Mouse (Mus musculus): ENCODE data around the gene Ppox. TPM values are rescaled to one million over a fixed set of nuclear protein-coding genes. Genes with fewer than 3 reads are reported as not detected.

Ppox gene
- polyA plus RNA-seq, 1 experiment from 2014 or later: 59.8 TPM

DNA sequence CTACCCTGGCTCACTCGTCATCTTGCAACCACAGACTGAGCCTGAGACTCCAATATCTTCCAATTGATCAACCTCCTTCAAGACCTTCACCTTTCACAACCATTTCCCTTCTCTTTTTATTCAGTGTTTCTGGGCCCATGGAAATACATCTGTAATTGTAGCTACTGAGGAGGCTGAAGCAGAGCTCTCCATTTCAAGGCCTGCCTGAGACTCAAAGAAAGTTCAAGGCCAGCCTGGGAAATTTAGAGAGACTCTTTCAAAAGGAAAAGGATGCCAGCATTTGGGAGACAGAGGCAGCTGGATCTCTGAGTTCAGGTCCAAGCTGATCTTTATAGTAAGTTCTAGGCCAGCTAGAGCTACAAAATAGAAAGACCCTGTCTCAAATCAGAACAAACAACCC is 53.1 kb downstream of the Ppox start:
- no peak for DNase-seq (ENCODE audit: low spot score)
- no peak overlapping the region for H3K27ac ChIP-seq
- WGBS: 77% methylated on average over 1 of the region's 1 CpGs

DNA sequence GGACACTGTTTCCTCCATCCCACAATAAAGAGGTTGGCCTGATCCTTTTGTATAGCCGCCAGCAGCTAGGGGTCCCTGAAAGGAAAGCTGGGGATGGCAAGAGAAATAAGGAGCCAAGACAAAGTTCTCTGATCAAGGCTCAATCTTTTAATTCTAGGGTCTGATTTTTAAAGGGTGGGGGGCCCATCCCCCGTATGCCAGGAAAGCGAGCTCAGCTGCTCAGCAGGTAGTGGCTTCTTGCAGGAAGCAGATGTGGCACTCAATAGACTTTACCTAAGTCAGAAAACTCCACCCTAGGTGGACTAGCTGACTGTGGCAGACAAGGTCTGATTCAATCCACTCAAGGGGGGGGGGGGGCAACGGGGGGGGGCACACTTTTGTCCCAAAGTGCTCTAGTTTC is 54.2 kb downstream of the Ppox start:
- no peak for DNase-seq (ENCODE audit: low spot score)
- WGBS: 59% methylated on average over 4 of the region's 4 CpGs
- Histone ChIP-seq H3K27ac (no peak overlapping the region), H3K27me3 (ENCODE audit: insufficient read depth, poor library complexity, severe bottlenecking) (no peaks in the 10 kb centered on the region), H3K4me3 (no peak overlapping the region), H3K36me3 (no peaks in the 10 kb centered on the region), H3K4me1 (peaks cover 11% of the 10 kb centered on the region), H3K9me3 (no peaks in the 10 kb centered on the region)

More for the DNA sequence above, 53.1 kb downstream of the Ppox start:
- H3K4me1 ChIP-seq: peaks cover 10% of the 10 kb centered on the region
- H3K9me3 ChIP-seq: no peaks in the 10 kb centered on the region
- no peaks in the 10 kb centered on the region for H3K27me3 ChIP-seq (ENCODE audit: insufficient read depth, poor library complexity, severe bottlenecking)
- H3K4me3 ChIP-seq: no peak overlapping the region
- H3K36me3 ChIP-seq: no peaks in the 10 kb centered on the region

Other genes starting within 250 kb of the Ppox start
- gene Fcgr3, start 216.3 kb downstream of the Ppox start, polyA plus RNA-seq (2016; fragmentation: Nextera tagmentation; extraction: Ambion mirVana): 1.3 and 4.1 TPM in 2 replicates
- 1.6 and 3.7 TPM in 2 replicates for gene Cfap126, start 167.3 kb downstream of the Ppox start, polyA plus RNA-seq (2016; fragmentation: Nextera tagmentation; extraction: Ambion mirVana)
- 361 and 463 TPM in 2 replicates for gene Sdhc, start 130.6 kb downstream of the Ppox start, polyA plus RNA-seq (2016; fragmentation: Nextera tagmentation; extraction: Ambion mirVana)
- gene Mpz, start 130.5 kb downstream of the Ppox start, polyA plus RNA-seq (2016; fragmentation: Nextera tagmentation; extraction: Ambion mirVana): 0.06 and 0.14 TPM in 2 replicates
- gene Pcp4l1, start 84.9 kb downstream of the Ppox start, polyA plus RNA-seq (2016; fragmentation: Nextera tagmentation; extraction: Ambion mirVana): 18.0 and 24.4 TPM in 2 replicates
- gene Nr1i3, start 67.2 kb downstream of the Ppox start, polyA plus RNA-seq (2016; fragmentation: Nextera tagmentation; extraction: Ambion mirVana): 0.14 and 0.28 TPM in 2 replicates
- 41.8 and 53.7 TPM in 2 replicates for gene Tomm40l, start 58.7 kb downstream of the Ppox start, polyA plus RNA-seq (2016; fragmentation: Nextera tagmentation; extraction: Ambion mirVana)
- 16.2 and 315 TPM in 2 replicates for gene Apoa2, start 56.1 kb downstream of the Ppox start, polyA plus RNA-seq (2016; fragmentation: Nextera tagmentation; extraction: Ambion mirVana)
- gene Fcer1g, start 46.8 kb downstream of the Ppox start, polyA plus RNA-seq (2016; fragmentation: Nextera tagmentation; extraction: Ambion mirVana): 4.9 and 12.1 TPM in 2 replicates
- gene Adamts4, start 30.8 kb downstream of the Ppox start, polyA plus RNA-seq (2016; fragmentation: Nextera tagmentation; extraction: Ambion mirVana): 2.6 and 2.8 TPM in 2 replicates
- 390 and 470 TPM in 2 replicates for gene Ndufs2, start 29.8 kb downstream of the Ppox start, polyA plus RNA-seq (2016; fragmentation: Nextera tagmentation; extraction: Ambion mirVana)
- gene B4galt3, start 10.9 kb downstream of the Ppox start, polyA plus RNA-seq (2016; fragmentation: Nextera tagmentation; extraction: Ambion mirVana): 53.3 and 62.4 TPM in 2 replicates
- gene Usp21, start 6.8 kb upstream of the Ppox start, polyA plus RNA-seq (2016; fragmentation: Nextera tagmentation; extraction: Ambion mirVana): 58.5 and 74.8 TPM in 2 replicates
- 86.8 and 92.0 TPM in 2 replicates for gene Ufc1, start 13.8 kb upstream of the Ppox start, polyA plus RNA-seq (2016; fragmentation: Nextera tagmentation; extraction: Ambion mirVana)
- 40.8 and 43.8 TPM in 2 replicates for gene Dedd, start 48.0 kb upstream of the Ppox start, polyA plus RNA-seq (2016; fragmentation: Nextera tagmentation; extraction: Ambion mirVana)
- 37.5 and 39.3 TPM in 2 replicates for gene Nit1, start 64.5 kb upstream of the Ppox start, polyA plus RNA-seq (2016; fragmentation: Nextera tagmentation; extraction: Ambion mirVana)
- 109 and 150 TPM in 2 replicates for gene Pfdn2, start 64.5 kb upstream of the Ppox start, polyA plus RNA-seq (2016; fragmentation: Nextera tagmentation; extraction: Ambion mirVana)
- gene Klhdc9, start 79.6 kb upstream of the Ppox start, polyA plus RNA-seq (2016; fragmentation: Nextera tagmentation; extraction: Ambion mirVana): 0.87 and 1.3 TPM in 2 replicates
- gene Nectin4, start 88.9 kb upstream of the Ppox start, polyA plus RNA-seq (2016; fragmentation: Nextera tagmentation; extraction: Ambion mirVana): 0.38 and 1.3 TPM in 2 replicates
- gene Arhgap30, start 107.8 kb upstream of the Ppox start, polyA plus RNA-seq (2016; fragmentation: Nextera tagmentation; extraction: Ambion mirVana): 0.41 and 0.95 TPM in 2 replicates
- 65.2 and 70.9 TPM in 2 replicates for gene Usf1, start 130.1 kb upstream of the Ppox start, polyA plus RNA-seq (2016; fragmentation: Nextera tagmentation; extraction: Ambion mirVana)
- gene Tstd1, start 137.7 kb upstream of the Ppox start, polyA plus RNA-seq (2016; fragmentation: Nextera tagmentation; extraction: Ambion mirVana): 2.6 and 4.0 TPM in 2 replicates
- gene F11r, start 156.3 kb upstream of the Ppox start, polyA plus RNA-seq (2016; fragmentation: Nextera tagmentation; extraction: Ambion mirVana): 76.9 and 78.6 TPM in 2 replicates
- gene Alyref2, start 222.3 kb upstream of the Ppox start, polyA plus RNA-seq (2016; fragmentation: Nextera tagmentation; extraction: Ambion mirVana): 10.7 and 10.8 TPM in 2 replicates

Measured in heart, embryonic 10.5 days (tissue).